Mouse (Mus musculus): ENCODE measurements around the gene Igf1r. TPM values are rescaled to one million over a fixed set of nuclear protein-coding genes. Genes with fewer than 3 reads are reported as not detected.
A peak's percentile ranks its signal among the peaks of the same experiment; 100 is the strongest.

The Igf1r gene
- polyA plus RNA-seq, 1 experiment from 2014 or later: 8.5 TPM

DNA sequence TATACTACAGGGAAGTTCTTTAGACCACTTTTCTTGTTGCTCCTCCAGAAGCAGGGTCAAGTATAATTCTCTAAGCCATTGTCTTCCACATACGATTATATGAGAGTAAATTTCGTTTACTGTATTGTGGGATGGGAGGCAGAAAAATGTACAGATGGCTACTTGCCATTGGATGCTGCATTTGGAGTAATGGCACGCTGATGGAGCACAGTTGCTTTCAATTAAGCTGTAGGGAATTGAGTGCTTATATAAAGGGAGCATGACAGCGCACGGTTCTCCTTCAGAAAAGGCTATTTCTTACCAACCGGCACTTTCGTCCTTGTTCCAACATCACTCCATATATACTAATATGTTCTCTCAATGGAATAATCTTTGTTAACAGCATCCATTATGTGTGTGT, 96.4 kb downstream of the Igf1r start:
- no peak for DNase-seq (ENCODE audit: low spot score)

DNA sequence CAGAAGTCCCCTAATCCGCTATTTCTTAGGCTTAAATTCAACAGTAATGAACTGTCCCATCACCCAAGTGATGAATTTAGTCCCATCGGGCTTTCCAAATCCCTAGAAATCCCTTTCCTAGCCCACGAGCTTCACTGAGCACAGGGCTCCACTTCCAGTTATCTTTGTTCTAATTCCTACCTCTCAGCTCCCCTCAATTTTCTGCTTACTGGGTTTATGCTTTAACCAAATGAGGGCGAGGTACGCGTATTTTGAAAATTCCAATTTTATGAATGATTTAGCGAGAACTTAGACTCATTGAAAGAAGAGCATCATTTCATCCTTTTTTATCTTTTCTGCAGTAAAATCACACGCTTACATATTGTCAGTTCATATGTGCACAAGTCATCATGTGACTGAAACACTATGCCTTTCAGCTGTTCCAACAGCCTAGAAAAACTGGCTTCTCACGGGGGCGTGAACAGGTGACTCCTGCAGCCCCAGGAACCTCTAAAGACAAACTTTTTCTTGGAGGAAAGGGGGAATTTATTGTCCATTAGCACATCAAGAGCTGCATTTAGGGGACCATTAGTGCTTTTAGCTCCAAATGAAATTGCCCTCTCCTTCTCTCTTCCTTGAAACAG, 100.5 kb downstream of the Igf1r start:
- DNase-seq (ENCODE audit: low spot score): no peak

DNA sequence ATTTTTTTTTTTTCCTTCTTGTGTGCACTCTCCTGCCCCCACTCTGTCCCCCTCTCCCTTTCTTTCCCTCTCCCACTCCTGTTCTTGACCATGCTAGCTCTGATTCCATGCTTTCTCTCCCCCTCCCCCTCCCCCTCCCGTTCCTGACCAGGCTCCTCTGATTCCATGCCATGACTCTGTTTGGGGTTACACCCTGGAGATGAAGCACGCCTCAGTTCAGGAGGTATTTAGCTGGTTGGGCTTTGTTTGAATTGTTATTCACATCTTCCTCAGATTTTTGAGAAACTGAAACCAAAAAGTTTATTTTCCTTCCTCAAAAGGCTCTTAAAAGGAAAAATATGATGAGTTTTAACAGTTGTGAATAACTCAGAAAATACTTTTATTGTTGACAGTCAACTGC, 101.9 kb downstream of the Igf1r start:
- no peak for DNase-seq (ENCODE audit: low spot score)

DNA sequence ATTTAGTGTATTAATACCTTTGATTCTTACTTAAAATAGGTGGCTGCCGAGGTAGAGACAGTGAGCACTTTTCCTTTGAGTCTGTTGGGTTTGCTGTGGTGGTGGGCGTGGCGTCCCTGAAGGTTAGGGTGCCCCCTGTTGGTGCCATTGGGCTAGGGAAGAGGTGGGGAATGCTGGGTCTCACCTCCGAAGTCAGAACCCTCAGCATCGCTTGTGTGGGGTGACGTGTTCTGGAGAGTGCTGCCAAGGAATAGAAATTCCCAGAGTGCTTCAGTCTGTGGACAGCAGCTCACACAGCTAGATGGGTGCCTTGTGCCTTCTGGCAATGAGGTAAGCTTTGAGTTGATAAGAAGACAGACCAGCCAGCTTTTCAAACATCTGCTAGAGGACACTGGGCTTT, 102.3 kb downstream of the Igf1r start:
- DNase-seq (ENCODE audit: low spot score): peak; percentile 39

DNA sequence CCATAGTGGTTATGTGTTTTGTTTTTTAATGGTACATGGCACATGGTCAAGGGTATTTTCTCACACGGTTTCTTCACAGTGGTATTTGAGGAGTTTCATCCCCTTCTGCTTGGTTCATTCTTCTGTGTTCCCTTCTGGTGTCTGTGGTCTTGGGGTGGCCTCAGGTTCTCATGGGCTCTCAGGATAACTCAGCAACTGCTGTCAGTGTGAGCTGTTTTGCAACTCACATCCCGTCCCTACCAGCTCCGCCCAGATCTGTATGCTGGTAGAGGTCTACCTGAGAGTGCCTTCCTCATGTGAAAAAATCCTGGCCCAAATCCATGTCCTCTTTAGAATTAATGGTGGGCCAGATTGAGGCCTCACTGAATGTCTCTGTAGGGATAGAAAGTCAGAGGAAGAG, 104.4 kb downstream of the Igf1r start:
- DNase-seq (ENCODE audit: low spot score): no peak

DNA sequence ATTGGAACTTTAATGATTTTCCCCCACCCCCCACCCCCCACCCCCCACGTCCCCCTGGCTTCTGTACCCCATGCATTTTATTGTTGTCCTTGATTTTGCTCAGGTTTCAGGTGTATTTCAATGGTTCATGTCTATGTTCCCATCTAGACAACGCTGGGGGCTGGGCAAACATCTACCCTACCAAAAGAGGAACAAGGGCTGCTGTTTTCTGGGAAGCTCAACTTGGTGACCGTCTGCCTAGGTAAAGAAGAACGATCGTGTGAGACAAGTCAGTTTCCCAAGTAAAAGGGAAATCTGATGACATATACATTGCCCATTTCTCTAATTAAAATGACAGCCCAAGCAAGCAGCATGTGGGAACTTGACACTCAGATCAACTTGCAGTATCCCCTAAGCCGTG, 107.1 kb downstream of the Igf1r start:
- DNase-seq (ENCODE audit: low spot score): no peak

DNA sequence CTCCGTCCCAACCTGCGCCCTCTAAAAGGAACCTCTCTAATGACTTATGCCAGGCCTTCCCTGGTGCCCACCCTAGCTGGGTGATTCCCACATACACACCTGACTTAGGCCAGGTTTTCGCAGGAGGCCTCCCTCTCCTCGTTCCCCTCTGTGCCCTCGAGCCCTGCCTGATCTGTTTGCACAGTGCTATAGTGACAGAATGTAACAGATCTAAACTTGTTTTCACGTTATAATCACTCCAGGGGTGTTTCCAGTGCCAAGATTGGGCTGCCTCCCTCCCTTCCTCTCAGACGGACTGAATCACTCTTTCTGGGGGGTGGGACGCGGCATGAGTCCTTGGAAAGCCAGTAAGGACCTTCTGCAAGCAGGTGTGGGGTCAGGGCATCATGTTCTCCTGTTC, 108.8 kb downstream of the Igf1r start:
- no peak for DNase-seq (ENCODE audit: low spot score)

DNA sequence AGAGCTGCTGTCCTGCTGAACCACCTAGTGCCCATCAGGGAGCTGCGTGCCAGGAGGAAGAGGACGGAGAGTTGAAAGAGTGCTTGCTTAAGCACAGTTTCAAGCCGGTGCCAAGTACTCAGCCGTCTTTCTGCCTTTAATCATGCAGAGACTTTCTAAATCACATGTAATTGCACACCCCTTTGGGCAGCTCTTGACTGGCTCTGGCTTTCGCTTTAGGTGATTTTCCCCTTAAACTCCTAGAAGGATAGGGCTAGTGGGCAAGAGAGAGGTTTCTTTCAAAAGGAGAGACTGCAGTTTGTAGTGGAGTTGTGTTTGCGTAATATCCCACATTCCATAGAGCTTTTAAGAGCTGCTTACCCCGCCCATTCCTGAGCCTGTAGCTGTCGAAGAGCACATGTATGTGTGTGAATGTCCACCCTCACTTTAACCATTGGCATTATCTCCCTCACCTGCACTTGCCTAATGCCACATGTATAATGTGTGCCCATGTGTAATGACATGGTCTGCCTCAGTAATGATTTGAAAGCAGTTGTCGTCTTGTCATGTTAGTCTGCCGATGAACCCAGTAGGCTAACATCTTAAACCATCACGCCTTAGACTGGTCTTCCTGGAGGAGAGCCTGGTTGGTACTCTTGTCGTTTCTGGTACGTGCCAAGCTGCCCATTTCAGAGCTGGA, 109.7 kb downstream of the Igf1r start:
- DNase-seq (ENCODE audit: low spot score): no peak

DNA sequence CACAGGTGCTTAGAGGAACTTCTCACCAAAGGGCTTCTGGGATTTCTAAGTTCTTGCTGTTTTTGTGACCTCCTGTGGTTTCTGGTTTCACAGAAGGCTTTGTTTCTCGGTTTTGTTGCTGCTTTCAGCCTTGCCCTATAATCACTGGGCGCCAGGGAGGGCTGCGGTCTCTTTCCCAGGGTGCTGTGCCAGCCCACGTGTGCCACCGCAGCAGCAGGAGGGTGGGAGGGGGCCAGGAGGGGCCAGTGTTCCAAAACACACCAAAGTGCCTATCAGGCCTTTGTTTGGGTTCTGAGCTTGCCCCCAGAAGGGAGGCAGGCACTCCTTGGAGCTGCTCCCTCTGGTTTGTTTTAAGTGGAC, 110.2 kb downstream of the Igf1r start:
- peak; percentile 38 for DNase-seq (ENCODE audit: low spot score)

DNA sequence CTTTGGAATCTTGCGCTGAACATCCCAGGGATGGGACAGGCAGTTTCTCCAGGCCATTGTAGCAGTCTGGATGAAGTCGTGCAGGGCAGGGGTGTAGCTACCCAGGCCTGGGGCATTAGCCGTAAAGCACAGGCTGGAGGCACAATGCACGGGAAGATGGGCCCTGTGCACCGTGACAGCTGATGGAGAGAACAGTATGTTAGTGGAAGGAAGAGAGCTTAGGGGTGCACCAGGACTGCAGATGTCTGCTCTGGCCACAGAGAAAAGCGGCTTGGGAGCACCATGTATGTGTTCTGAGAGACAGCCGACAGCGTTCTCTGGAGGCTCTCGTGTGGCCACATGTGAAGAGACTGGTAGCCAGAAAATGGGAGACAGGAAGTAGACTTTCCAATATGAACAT, 111.1 kb downstream of the Igf1r start:
- DNase-seq (ENCODE audit: low spot score): no peak

DNA sequence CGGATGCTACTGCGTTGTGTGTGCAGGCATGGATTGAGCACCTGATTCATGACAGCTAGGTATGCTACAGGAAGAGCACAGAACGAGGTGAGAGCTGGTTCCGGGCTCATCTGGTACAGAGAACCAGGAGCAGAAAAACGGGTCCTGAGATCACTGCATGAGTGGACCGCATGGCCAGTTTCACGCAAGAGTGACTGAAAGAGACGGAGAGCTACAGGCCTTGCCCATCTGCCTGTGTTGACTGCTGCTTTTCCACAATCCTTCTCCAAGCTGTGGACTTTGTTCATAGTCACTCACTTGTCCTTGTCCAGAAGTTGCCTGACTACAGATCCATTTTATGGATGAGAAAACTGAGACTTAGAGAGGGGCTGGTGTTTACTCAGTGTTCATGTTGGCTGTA, 111.5 kb downstream of the Igf1r start:
- DNase-seq (ENCODE audit: low spot score): no peak

DNA sequence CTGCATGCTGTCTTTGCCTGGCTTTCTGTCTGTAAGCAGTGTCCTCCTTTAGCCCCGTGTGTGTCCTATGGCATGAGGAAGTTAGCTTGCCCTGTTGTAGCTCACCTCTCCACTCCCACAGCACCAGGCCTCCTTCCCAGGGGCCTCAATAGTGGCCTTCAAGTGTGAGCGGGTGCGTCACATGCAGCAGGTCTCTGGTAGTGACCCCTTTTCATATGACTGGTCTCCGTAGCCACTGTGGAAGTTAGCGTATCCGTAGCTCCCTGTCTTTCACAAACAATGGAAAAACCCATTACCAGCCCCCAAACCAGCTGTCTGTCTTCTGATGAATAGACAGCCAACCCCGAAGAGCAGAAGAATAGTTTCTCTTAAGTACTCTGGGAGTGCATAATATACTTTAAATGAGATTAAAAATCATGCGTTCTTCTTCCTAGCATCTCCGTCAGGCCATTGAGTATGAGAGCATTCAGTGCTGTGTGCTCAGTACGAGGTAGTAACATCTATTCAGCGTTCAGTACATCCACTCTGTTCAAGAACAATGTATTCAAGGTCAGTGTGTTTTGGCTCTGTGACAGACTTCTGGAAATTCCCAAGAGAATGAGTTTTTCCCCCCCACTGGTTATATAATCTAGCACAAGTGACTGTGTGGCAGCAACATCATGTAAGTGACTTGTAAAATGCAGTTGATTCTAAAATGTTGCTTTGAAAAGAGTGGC, 112.2 kb downstream of the Igf1r start:
- DNase-seq (ENCODE audit: low spot score): no peak

DNA sequence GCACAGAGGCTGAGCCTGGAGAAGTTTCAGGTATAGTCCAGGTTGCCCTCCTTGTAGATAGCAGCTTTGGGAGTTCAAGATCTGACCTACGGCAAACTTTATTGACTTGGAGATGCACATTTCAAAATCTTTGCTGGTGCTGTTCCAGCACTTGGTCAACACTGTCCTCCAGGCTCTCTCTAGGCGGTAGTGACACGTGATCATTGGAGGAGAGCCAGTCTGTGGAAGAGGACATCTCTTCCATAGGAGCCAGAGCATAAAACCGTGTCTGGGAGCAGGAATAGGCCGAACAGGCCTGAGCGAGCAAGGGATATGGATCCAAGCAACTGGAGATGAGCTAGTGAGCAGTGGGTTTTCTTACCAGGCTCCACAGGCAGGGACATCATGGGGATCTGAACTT, 113.3 kb downstream of the Igf1r start:
- DNase-seq (ENCODE audit: low spot score): no peak

DNA sequence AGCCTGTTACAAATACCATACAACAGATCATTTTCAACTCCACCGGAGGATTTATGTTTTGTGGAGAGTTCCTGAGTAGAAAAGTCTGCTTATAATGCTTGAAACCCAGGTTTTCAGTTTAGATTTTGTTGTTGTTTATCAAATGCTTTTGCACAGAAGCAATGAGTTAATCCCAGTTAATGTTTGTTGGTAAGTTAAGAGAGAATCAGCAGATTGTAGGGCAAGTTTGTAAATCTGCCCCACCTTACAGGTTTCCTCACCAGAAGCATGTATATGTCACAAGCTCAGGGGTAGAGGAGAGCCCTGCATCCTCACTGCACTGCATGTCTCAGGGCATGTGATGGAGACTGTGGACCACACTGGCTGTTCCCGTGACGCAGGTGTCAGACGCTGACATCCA, 114.7 kb downstream of the Igf1r start:
- no peak for DNase-seq (ENCODE audit: low spot score)

DNA sequence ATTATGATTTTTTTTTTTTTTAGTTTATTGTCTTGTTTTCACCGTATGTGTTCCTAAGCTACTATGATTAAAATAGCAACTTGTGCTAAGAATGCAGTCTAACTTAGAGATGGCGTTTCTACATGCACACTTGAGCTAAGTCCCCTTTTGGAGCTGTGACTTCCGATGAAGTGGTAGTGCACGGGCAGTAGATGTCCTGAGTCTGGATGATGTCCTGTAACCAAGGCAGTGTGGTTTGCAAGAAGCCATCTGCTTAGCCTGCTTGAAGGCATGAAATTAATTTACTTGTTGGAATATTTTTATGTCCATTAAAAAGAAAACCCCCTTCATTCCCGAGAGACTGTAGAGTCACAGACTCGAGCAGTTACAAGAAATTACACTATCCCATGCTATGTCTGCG, 116.7 kb downstream of the Igf1r start:
- no peak for DNase-seq (ENCODE audit: low spot score)

DNA sequence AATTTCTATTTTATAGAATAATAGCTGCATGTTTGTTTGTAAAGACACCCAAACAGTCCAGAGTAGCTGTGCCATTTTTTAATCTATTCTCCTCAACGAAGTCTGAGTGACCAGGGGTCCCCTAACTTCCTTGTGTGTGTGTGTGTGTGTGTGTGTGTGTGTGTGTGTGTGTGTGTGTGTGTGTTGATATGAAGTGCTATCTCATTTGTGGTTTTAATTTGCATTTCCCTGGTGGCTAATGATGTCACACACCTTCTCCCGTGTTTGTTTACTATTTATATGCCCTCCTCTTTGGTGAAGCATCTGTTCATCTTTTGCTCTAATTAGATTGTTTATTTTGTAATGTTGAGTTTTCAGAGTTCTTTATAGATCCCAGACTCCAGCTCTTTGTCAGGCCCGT, 117.4 kb downstream of the Igf1r start:
- DNase-seq (ENCODE audit: low spot score): no peak

DNA sequence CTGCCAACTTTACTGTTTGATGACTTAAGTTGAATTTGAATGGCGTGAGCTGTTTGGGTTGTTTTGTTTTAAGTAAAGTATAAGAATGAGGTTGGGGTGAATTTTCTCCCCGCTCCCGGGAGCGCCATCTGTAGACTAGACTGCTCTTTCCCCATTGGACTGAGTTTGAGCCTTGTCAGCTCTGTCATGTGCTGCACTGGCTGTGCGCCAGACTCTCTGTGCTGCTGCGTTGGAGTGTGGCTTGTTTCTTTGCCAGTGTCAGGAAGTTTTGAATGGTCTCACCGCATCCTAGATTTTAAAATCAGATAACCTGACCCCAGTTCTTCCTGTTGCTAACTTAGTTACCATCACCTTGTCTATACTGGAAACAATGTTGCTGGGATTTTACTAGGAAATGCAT, 118.0 kb downstream of the Igf1r start:
- DNase-seq (ENCODE audit: low spot score): peak; percentile 63

DNA sequence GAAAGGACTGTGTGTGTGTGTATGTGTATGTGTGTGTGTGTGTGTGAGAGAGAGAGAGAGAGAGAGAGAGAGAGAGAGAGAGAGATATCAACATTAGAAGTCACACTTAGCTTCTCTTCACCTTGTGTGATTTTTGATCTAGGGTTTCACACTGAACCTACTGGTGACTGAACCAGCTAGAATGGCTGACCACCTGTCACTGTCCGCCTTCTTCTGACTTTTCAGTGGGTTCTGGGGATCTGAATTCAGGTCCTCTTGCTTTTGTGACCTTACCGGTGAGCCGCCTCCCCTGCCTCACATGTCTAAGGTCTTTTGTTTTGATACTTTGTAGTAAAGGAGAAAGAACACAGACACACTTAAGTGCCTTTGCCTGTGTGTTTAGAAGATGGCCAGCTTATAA, 118.4 kb downstream of the Igf1r start:
- DNase-seq (ENCODE audit: low spot score): no peak

DNA sequence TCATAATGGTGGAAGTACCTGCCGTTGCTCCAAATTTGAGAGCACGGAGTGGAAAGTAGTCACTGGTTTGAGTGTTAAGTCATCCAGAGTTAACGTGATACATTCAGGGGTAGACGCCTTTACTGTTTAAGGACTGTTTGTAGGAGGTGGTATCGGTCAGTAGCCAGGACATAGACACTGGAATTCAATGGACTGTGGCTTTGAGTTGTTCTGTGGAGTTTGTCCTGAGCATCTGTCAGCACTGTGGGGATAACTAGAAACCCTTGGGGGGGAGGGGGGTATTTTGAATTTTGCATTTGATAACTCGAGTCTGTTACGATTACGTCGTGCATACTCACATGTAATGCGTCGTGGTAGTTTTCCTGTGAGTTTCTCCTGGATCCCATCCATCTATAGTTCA, 119.1 kb downstream of the Igf1r start:
- no peak for DNase-seq (ENCODE audit: low spot score)

DNA sequence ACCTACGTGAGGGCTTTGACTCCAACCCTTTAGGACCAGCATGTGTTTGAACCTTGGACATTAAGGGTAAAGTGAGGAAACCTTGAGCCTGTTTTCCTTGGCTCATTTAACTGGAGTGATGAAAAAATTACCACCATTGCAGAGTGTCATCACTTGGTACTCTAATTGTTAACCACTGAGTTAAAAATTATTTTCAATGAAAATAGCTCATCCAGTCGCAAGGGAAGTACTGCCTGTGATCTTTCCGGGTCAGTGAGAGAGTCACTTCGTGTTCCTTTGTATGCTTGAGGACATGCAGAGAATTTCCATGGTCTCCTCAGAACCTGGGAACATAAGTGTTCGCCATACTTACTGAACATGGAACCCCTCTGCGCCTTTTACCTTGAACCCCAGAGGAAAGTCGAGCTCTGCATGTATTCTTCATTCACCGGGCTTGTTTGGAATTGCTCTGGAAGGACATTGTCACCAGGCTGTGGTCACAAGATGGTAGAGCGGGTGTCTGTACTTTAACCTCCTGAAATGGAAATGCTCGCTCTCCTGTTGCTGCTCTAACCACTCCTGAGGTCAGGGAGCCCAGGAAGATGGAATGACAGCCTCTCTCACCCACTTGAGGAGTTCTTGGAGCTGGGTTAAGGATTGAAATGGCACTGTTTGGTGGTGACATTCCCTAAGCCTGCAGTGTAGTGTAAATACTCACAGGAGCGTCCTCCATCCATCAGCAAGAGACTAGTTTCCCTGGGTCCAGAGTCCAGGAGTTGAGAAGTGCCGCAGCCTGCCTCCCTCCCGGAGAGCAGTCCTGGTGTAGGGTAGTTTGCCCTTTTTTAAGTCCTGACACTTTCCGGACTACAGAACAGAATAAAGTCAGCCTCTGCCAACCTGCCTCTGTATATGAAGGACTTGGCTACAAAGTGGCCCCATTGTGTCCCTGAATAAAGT, 120.2 kb downstream of the Igf1r start:
- DNase-seq (ENCODE audit: low spot score): no peak

DNA sequence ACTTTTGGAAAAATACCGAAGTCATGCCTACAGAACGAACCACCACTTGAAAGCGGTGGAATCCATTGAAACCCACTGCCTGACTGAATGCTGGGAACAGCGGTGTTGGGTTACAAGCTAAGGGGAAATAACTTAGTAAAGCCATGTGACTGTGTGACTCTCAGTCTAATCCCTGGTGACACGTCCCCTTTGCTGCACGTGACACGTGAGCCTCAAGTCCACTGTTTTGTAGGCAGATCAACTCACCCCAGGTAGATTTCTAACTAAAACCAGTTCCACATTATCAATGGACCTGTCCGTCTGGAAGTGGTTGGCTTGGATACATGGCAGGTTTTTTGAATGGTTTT, 120.8 kb downstream of the Igf1r start:
- DNase-seq (ENCODE audit: low spot score): no peak

DNA sequence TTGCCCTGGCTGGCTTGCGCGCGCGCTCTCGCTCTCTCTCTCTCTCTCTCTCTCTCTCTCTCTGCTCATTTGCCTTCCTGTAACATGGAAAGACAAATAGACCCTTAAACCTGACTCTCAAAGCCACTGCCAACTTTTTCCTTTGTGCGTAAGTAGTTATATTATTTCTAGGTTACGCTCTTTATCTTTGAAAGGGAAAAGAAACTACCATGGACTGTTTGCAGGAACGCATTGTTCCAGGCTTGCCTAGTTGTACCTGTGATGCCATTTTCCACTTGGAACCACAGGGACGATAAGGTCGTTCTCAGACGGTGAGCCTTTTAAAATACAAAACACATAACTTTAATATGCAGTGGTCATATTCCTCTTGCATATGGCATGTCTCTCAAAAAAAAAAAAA, 122.1 kb downstream of the Igf1r start:
- DNase-seq (ENCODE audit: low spot score): no peak

Measured in thymus, postnatal 0 days (tissue).